Mouse (Mus musculus): ENCODE data around the gene Exoc2. TPM values are rescaled to one million over a fixed set of nuclear protein-coding genes. Genes with fewer than 3 reads are reported as not detected.

Gene Exoc2
- polyA plus RNA-seq, 1 experiment from 2014 or later = 11.9 TPM

DNA sequence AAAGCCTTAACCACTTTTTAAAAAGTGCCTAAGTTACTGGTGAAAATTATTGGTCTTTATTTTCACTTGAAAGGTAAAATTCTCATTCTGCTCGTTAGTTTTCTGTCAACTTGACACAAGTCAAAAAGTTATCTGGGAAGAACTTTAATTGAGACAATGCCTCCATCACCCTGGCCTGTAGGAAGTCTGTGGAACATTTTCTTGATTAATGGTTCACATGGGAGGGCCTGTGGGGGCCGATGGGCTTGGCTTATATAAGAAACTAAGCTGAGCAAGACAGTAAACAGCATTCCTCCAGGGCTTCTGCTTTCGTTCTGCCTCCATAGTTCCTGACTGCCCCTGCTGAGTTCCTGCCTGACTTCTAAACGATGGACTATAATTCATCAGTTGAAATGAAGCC is 81.6 kb downstream of the Exoc2 start:
- Histone ChIP-seq H3K4me3 (replicated peaks) (no peak overlapping the region), H3K36me3 (replicated peaks) (no peaks in the 10 kb centered on the region), H3K4me2 (no peak overlapping the region), H3K4me1 (replicated peaks) (no peaks in the 10 kb centered on the region), H3K27me3 (no peaks in the 10 kb centered on the region), H3K9ac (no peak overlapping the region), H3K9me3 (replicated peaks) (no peaks in the 10 kb centered on the region), H3K27ac (replicated peaks) (no peak overlapping the region)
- ATAC-seq (ENCODE audit: insufficient read depth) = no peak
- WGBS (ENCODE audit: insufficient replicate concordance) = 68% methylated on average over 4 of the region's 4 CpGs

DNA sequence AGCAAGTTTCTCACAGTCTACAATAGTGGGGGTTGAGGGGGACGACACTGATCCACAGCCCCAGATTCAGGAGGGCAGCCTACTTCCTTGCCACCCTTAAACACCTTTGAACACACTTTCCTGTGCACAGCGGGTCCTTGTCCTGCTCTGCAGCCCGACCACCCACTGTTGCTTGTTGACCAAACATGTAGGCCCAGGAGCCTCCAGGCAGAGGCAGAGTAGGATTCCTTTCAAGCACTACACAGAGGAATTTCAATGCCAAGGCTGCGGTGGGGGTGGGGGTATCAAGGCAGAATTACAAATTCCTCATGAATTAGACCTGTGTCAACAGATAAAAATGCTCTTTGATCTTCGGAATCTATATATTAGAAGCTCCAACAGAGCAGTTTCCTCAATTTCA is 82.7 kb downstream of the Exoc2 start:
- no peak for ATAC-seq (ENCODE audit: insufficient read depth)
- H3K9me3 ChIP-seq (replicated peaks) = no peaks in the 10 kb centered on the region
- H3K36me3 ChIP-seq (replicated peaks) = no peaks in the 10 kb centered on the region
- no peaks in the 10 kb centered on the region for H3K27me3 ChIP-seq
- H3K4me3 ChIP-seq (replicated peaks) = no peak overlapping the region
- H3K9ac ChIP-seq = no peak overlapping the region
- WGBS (ENCODE audit: insufficient replicate concordance) = 66% methylated on average over 5 of the region's 5 CpGs
- no peaks in the 10 kb centered on the region for H3K4me1 ChIP-seq (replicated peaks)
- H3K4me2 ChIP-seq = no peak overlapping the region
- no peak overlapping the region for H3K27ac ChIP-seq (replicated peaks)

- 16% methylated on average over 3 of the region's 3 CpGs for WGBS (ENCODE audit: insufficient replicate concordance)
- 0 out of 2 replicates have a peak, but pooled peaks cover 6% of the 10 kb centered on the region for H3K36me3 ChIP-seq (replicated peaks)
- H3K4me1 ChIP-seq (replicated peaks) = no peaks in the 10 kb centered on the region
- H3K4me3 ChIP-seq (replicated peaks) = no peak overlapping the region
- H3K4me2 ChIP-seq = no peak overlapping the region
- no peak for ATAC-seq (ENCODE audit: insufficient read depth)
- H3K27me3 ChIP-seq = no peaks in the 10 kb centered on the region
- no peak overlapping the region for H3K27ac ChIP-seq (replicated peaks)
- no peak overlapping the region for H3K9ac ChIP-seq
- H3K9me3 ChIP-seq (replicated peaks) = no peaks in the 10 kb centered on the region
Observed at GRCm38 (mm10) chr13:30888480-30888879, 85.4 kb downstream of the Exoc2 start.

DNA sequence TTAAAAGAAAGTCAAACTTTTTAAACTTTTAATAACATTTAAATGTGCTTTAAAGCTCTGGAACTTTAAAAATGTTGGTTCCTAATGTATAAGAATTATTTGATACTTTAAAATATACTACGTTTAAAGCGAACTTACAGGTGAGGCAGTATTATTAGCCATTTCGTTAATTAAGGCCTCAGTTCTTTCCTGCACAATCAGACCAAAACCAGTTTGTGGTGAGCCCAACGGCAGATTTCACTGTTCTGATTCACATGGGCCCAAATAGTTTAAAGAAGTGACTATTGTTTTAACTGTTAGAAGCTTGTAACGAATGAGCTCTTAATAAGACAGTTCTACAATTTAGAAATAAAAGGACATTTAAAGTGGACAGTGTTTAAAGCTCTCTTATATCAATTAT is 93.6 kb downstream of the Exoc2 start:
- Histone ChIP-seq H3K9ac (no peak overlapping the region), H3K9me3 (replicated peaks) (no peaks in the 10 kb centered on the region), H3K4me2 (no peak overlapping the region), H3K4me3 (replicated peaks) (no peak overlapping the region), H3K27me3 (no peaks in the 10 kb centered on the region), H3K4me1 (replicated peaks) (no peaks in the 10 kb centered on the region), H3K36me3 (replicated peaks) (peaks cover 21% of the 10 kb centered on the region), H3K27ac (replicated peaks) (no peak overlapping the region)
- WGBS (ENCODE audit: insufficient replicate concordance) = 78% methylated on average over 5 of the region's 5 CpGs
- ATAC-seq (ENCODE audit: insufficient read depth) = no peak

DNA sequence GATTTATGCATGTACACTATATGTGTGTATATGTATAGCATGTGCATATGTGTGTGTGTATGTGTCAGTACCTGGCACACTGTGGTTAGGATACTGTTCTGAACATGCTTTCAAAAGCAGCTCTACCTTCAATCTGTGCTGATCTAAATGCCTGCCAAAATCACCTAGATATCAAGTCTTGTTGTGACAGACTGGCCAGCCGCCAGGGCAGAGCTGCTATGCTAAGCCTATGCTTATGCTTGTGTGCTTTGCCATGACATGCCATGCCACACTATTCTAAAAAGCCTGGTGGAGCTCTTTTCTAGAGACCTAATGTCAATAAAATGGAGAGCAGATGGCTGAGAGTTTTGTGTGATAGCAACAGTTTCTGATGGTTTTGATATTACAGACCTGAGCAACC is 94.0 kb downstream of the Exoc2 start:
- Histone ChIP-seq H3K27ac (replicated peaks) (no peak overlapping the region), H3K36me3 (replicated peaks) (peaks cover 21% of the 10 kb centered on the region), H3K4me1 (replicated peaks) (no peaks in the 10 kb centered on the region), H3K4me2 (no peak overlapping the region), H3K27me3 (no peaks in the 10 kb centered on the region), H3K9ac (no peak overlapping the region), H3K9me3 (replicated peaks) (no peaks in the 10 kb centered on the region), H3K4me3 (replicated peaks) (no peak overlapping the region)
- WGBS (ENCODE audit: insufficient replicate concordance) = 85% methylated on average over 1 of the region's 1 CpGs
- ATAC-seq (ENCODE audit: insufficient read depth) = no peak

- WGBS (ENCODE audit: insufficient replicate concordance) = 77% methylated on average over 3 of the region's 3 CpGs
Observed at GRCm38 (mm10) chr13:30875825-30876224, 98.1 kb downstream of the Exoc2 start.

GRCm38 (mm10) chr13:30873472-30873871 is 100.4 kb downstream of the Exoc2 start:
- Histone ChIP-seq H3K9ac (no peak overlapping the region), H3K9me3 (replicated peaks) (no peaks in the 10 kb centered on the region), H3K36me3 (replicated peaks) (peaks cover 32% of the 10 kb centered on the region; the same call in 1 of the 2 replicates), H3K4me2 (no peak overlapping the region), H3K27ac (replicated peaks) (no peak overlapping the region), H3K4me3 (replicated peaks) (no peak overlapping the region), H3K4me1 (replicated peaks) (no peaks in the 10 kb centered on the region), H3K27me3 (no peaks in the 10 kb centered on the region)
- 70% methylated on average over 1 of the region's 1 CpGs for WGBS (ENCODE audit: insufficient replicate concordance)
- no peak for ATAC-seq (ENCODE audit: insufficient read depth)

More at GRCm38 (mm10) chr13:30875825-30876224, 98.1 kb downstream of the Exoc2 start:
- ATAC-seq (ENCODE audit: insufficient read depth) = no peak
- Histone ChIP-seq H3K4me2 (no peak overlapping the region), H3K9ac (no peak overlapping the region), H3K36me3 (replicated peaks) (peaks cover 24% of the 10 kb centered on the region; the same call in 1 of the 2 replicates), H3K27ac (replicated peaks) (no peak overlapping the region), H3K9me3 (replicated peaks) (no peaks in the 10 kb centered on the region), H3K4me3 (replicated peaks) (no peak overlapping the region), H3K4me1 (replicated peaks) (no peaks in the 10 kb centered on the region), H3K27me3 (no peaks in the 10 kb centered on the region)

DNA sequence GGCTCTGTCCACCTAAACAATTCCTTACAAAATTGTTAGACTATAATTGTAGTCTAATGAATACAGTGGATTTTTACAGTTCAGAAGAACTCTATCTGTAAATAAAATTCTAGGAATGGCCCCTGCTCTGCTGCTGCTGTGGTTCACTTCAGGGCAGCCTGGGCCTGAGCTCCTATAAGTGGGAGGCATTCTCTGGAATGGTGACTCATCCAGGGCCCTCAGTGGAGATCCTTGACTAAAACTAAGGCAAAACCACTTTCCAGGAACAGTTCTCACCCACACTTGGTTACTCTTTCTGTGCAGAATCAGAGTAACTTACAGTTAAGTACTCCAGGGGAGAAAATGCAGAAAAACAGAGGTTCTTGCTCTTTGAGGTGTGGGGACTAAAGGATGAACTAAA is 108.4 kb downstream of the Exoc2 start:
- no peak overlapping the region for H3K4me2 ChIP-seq
- H3K9ac ChIP-seq = no peak overlapping the region
- H3K4me3 ChIP-seq (replicated peaks) = no peak overlapping the region
- peaks cover 26% of the 10 kb centered on the region for H3K36me3 ChIP-seq (replicated peaks)
- no peaks in the 10 kb centered on the region for H3K4me1 ChIP-seq (replicated peaks)
- no peaks in the 10 kb centered on the region for H3K27me3 ChIP-seq
- no peak for ATAC-seq (ENCODE audit: insufficient read depth)
- no peak overlapping the region for H3K27ac ChIP-seq (replicated peaks)
- no peaks in the 10 kb centered on the region for H3K9me3 ChIP-seq (replicated peaks)

GRCm38 (mm10) chr13:30864042-30864441 is 109.9 kb downstream of the Exoc2 start:
- Histone ChIP-seq H3K9me3 (replicated peaks) (no peaks in the 10 kb centered on the region), H3K36me3 (replicated peaks) (peaks cover 24% of the 10 kb centered on the region), H3K27me3 (no peaks in the 10 kb centered on the region), H3K4me2 (no peak overlapping the region), H3K4me3 (replicated peaks) (no peak overlapping the region), H3K9ac (no peak overlapping the region), H3K4me1 (replicated peaks) (no peaks in the 10 kb centered on the region), H3K27ac (replicated peaks) (no peak overlapping the region)
- ATAC-seq (ENCODE audit: insufficient read depth) = no peak
- WGBS (ENCODE audit: insufficient replicate concordance) = 75% methylated on average over 3 of the region's 3 CpGs

DNA sequence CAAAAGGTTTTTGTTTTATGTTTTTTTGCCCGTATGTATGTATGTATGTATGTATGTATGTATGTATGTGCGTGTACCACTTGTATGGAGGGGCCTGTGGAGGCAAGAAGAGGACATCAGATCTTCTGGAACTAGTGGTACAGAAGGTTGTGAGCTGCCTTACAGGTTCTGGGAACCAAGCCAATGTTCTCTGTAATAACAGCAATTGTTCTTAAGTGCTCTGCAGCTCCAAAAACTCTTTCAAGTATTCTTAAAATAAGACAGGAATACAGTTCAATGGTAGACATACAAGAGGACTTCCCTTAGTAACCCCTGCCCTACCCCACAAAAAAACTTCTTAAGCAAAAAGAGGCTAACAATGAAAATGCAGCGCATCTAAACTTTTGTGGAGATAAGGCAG is 115.5 kb downstream of the Exoc2 start:
- H3K4me3 ChIP-seq (replicated peaks) = no peak overlapping the region
- no peak for ATAC-seq (ENCODE audit: insufficient read depth)
- no peaks in the 10 kb centered on the region for H3K9me3 ChIP-seq (replicated peaks)
- no peaks in the 10 kb centered on the region for H3K4me1 ChIP-seq (replicated peaks)
- WGBS (ENCODE audit: insufficient replicate concordance) = 75% methylated on average over 3 of the region's 3 CpGs
- no peak overlapping the region for H3K9ac ChIP-seq
- no peak overlapping the region for H3K27ac ChIP-seq (replicated peaks)
- H3K4me2 ChIP-seq = no peak overlapping the region
- H3K36me3 ChIP-seq (replicated peaks) = peaks cover 16% of the 10 kb centered on the region
- no peaks in the 10 kb centered on the region for H3K27me3 ChIP-seq

GRCm38 (mm10) chr13:30850736-30851135 is 123.2 kb downstream of the Exoc2 start:
- no peaks in the 10 kb centered on the region for H3K9me3 ChIP-seq (replicated peaks)
- WGBS (ENCODE audit: insufficient replicate concordance) = 54% methylated on average over 2 of the region's 2 CpGs
- H3K4me2 ChIP-seq = no peak overlapping the region
- H3K27ac ChIP-seq (replicated peaks) = no peak overlapping the region
- H3K9ac ChIP-seq = no peak overlapping the region
- no peak overlapping the region for H3K4me3 ChIP-seq (replicated peaks)
- H3K27me3 ChIP-seq = no peaks in the 10 kb centered on the region
- ATAC-seq (ENCODE audit: insufficient read depth) = no peak
- no peaks in the 10 kb centered on the region for H3K4me1 ChIP-seq (replicated peaks)
- peaks cover 4% of the 10 kb centered on the region for H3K36me3 ChIP-seq (replicated peaks)

DNA sequence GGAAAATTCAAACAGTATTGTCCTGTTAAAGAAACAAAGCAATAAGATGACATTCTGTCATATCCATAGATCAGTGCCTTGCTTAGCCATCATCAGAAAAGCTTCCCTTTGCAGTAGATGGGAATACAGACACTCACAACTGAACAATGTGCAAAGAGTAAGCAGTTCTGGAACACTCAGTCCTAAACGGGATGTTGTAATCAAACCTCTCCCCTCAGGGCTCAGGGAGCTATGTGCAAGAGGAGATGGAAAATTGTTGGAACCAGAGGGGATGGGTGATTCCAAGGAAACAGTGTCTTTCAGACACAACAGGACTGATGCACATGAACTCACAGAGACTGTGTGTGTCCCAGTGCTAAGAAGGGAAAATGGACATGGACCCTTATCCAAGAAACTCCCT is 125.9 kb downstream of the Exoc2 start:
- Histone ChIP-seq H3K4me1 (replicated peaks) (no peaks in the 10 kb centered on the region), H3K9me3 (replicated peaks) (no peaks in the 10 kb centered on the region), H3K27me3 (no peaks in the 10 kb centered on the region), H3K4me3 (replicated peaks) (no peak overlapping the region), H3K4me2 (no peak overlapping the region), H3K36me3 (replicated peaks) (no peaks in the 10 kb centered on the region), H3K9ac (no peak overlapping the region), H3K27ac (replicated peaks) (no peak overlapping the region)
- WGBS (ENCODE audit: insufficient replicate concordance) = 65% methylated on average over 1 of the region's 1 CpGs
- ATAC-seq (ENCODE audit: insufficient read depth) = no peak

Measured in liver, embryonic 15.5 days (tissue).